Mouse (Mus musculus): ENCODE data around the gene Igdcc4.

The Igdcc4 gene

GRCm38 (mm10) chr9:65161188-65161587 lies 59.9 kb downstream of the Igdcc4 start:
- no peak for DNase-seq

GRCm38 (mm10) chr9:65161881-65162280 lies 60.6 kb downstream of the Igdcc4 start:
- no peak for DNase-seq

GRCm38 (mm10) chr9:65162711-65163639 lies 61.7 kb downstream of the Igdcc4 start:
- peak; percentile 54 for DNase-seq

- DNase-seq: no peak
Observed at GRCm38 (mm10) chr9:65164870-65165269, 63.6 kb downstream of the Igdcc4 start.

- DNase-seq: no peak
Observed at GRCm38 (mm10) chr9:65166386-65166785, 65.1 kb downstream of the Igdcc4 start.

- no peak for DNase-seq
Observed at GRCm38 (mm10) chr9:65168534-65168933, 67.2 kb downstream of the Igdcc4 start.

GRCm38 (mm10) chr9:65168952-65169351 lies 67.7 kb downstream of the Igdcc4 start:
- DNase-seq: no peak

GRCm38 (mm10) chr9:65172654-65173053 lies 71.4 kb downstream of the Igdcc4 start:
- no peak for DNase-seq

GRCm38 (mm10) chr9:65175234-65175938 lies 74.1 kb downstream of the Igdcc4 start:
- no peak for DNase-seq

- DNase-seq: no peak
Observed at GRCm38 (mm10) chr9:65175939-65176871, 74.9 kb downstream of the Igdcc4 start.

GRCm38 (mm10) chr9:65177497-65177896 lies 76.2 kb downstream of the Igdcc4 start:
- no peak for DNase-seq

GRCm38 (mm10) chr9:65177912-65178311 lies 76.6 kb downstream of the Igdcc4 start:
- DNase-seq: no peak

- DNase-seq: no peak
Observed at GRCm38 (mm10) chr9:65178336-65179213, 77.3 kb downstream of the Igdcc4 start.

- DNase-seq: no peak
Observed at GRCm38 (mm10) chr9:65179817-65180624, 78.7 kb downstream of the Igdcc4 start.

Measured in right cerebral cortex, postnatal 14 days (tissue).